Mouse (Mus musculus) G1E (cell line): ENCODE measurements around the gene Pde3a.
"Not testable (repeated sequence)": the region's sequence is repeated elsewhere in the genome, so short reads cannot be mapped to it uniquely, and the experiment has no call there.

Experiments used
- CTCF ChIP-seq: IDR thresholded peaks from 2 replicates; pipeline ENCODE4 v1.5.1; 2012; ENCODE audit warnings: low read depth, low read length, inconsistent platforms, mixed read lengths
- GATA1 ChIP-seq: IDR thresholded peaks from 2 replicates; pipeline ENCODE4 v1.6.1; 2012; ENCODE audit warnings: borderline replicate concordance, low read length, inconsistent platforms, mixed read lengths
- GATA2 ChIP-seq: IDR thresholded peaks from 2 replicates; pipeline ENCODE4 v1.6.1; 2012; ENCODE audit warnings: low read depth, low read length, inconsistent platforms, borderline replicate concordance
- POLR2AphosphoS5 ChIP-seq: IDR thresholded peaks from 2 replicates; pipeline ENCODE4 v1.6.1; 2012; ENCODE audit warnings: low read depth, low read length, inconsistent platforms; ENCODE audit not compliant: insufficient replicate concordance
- TAL1 ChIP-seq: conservative IDR thresholded peaks from 2 replicates; pipeline ENCODE4 v1.6.1; 2012; ENCODE audit warnings: low read depth, low read length, inconsistent platforms, mixed read lengths

DNA sequence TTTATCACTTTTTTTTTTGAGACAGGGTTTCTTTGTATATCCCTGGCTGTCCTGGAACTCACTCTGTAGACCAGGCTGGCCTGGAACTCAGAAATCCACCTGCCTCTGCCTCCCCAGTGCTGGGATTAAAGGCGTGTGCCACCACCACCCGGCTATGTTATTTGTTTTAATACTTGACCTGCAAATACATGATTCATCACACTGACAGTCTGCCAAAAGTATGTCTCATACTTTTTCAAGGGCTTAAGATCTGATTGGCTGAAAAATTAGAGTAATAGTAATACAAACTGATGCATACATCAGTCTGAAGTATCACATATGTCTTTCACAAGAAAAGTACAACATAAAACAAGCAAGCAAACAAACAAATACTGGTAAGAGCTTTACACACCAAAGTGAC, 78.1 kb downstream of the Pde3a start:
- TF ChIP-seq CTCF, GATA1, TAL1, POLR2AphosphoS5, GATA2: not testable (repeated sequence)
